Mouse (Mus musculus) limb, embryonic 10.5 days (tissue): ENCODE data around the gene Gm11077. TPM values are rescaled to one million over a fixed set of nuclear protein-coding genes. Genes with fewer than 3 reads are reported as not detected.

Experiments used
- polyA plus RNA-seq: library from polyadenylated mRNA; unstranded; fragments of >200 nt; fragmentation: Nextera tagmentation; extraction: Ambion mirVana; gene quantifications from 2 replicates; pipeline ENCODE4 v1.2.1, GENCODE M21; 2016

Gm11077 gene
- polyA plus RNA-seq, 1 experiment from 2014 or later, result not detected

Other genes with a start within 250 kb of the Gm11077 start
- gene Aebp2, start 106.6 kb upstream of the Gm11077 start, polyA plus RNA-seq, result 9.1 and 9.2 TPM in 2 replicates